In genomic region chr12:69890051-69890450, GRCm38 (mm10) we compare ENCODE assay signal across 7 mouse cellular contexts. TPM values are rescaled to one million over a fixed set of nuclear protein-coding genes. Genes with fewer than 3 reads are reported as not detected.
DNase-seq lines count a peak whose midpoint lies in the region; ATAC-seq and TF ChIP-seq lines count a peak whose summit lies in the region.

No protein-coding gene starts in this region.

- 45% methylated on average over 6 of the region's 6 CpGs for WGBS in lung, postnatal 0 days
- 42% methylated on average over 6 of the region's 6 CpGs for WGBS in liver, embryonic 14.5 days (ENCODE audit: insufficient replicate concordance)
- WGBS in stomach, embryonic 16.5 days = 47% methylated on average over 6 of the region's 6 CpGs

- H3K27ac ChIP-seq in lung, postnatal 0 days (ENCODE audit: low read length) = peak overlapping the region; percentile 52
- H3K27ac ChIP-seq in liver, embryonic 14.5 days = no peak overlapping the region; the same call in 1 of the 2 replicates
- H3K27ac ChIP-seq in stomach, embryonic 16.5 days (ENCODE audit: low read length) = peak overlapping the region; percentile 39

- DNase-seq in lung, postnatal 0 days (ENCODE audit: low spot score) = peak; percentile 20
- no peak for DNase-seq in lung, postnatal 14 days
- no peak for DNase-seq in liver, embryonic 14.5 days (ENCODE audit: low read depth in 3 of 3, low spot score in 3 of 3)
- DNase-seq in natural killer cell, adult 2 months (ENCODE audit: low spot score in 2 of 2) = no peak
- DNase-seq in gastrocnemius, postnatal 25 days = no peak

- no peak overlapping the region for H3K9ac ChIP-seq in lung, postnatal 0 days (replicated peaks; ENCODE audit: low read depth)
- H3K9ac ChIP-seq in liver, embryonic 14.5 days (replicated peaks) = peak overlapping the region; percentile 98
- H3K9ac ChIP-seq in stomach, embryonic 16.5 days (ENCODE audit: low read length) = peak overlapping the region; percentile 53

- ATAC-seq in lung, postnatal 0 days = no peak
- peak; percentile 25 for ATAC-seq in granulocyte monocyte progenitor cell, adult 5-6 weeks (replicated peaks; ENCODE audit: poor library complexity, severe bottlenecking)
- ATAC-seq in liver, embryonic 14.5 days (ENCODE audit: insufficient read depth) = no peak
- ATAC-seq in stomach, embryonic 16.5 days (ENCODE audit: insufficient read depth, low FRiP score) = no peak

- H3K4me3 ChIP-seq in lung, postnatal 0 days (ENCODE audit: low read depth, low read length) = no peak overlapping the region
- H3K4me3 ChIP-seq in liver, embryonic 14.5 days (ENCODE audit: insufficient read depth in 1 of 2, low read depth in 2 of 2, low read length in 2 of 2) = peak overlapping the region; percentile 33 to 91
- peak overlapping the region; percentile 94; the same call in 1 of the 2 replicates for H3K4me3 ChIP-seq in stomach, embryonic 16.5 days (replicated peaks; ENCODE audit: low read length)

- H3K4me2 ChIP-seq in lung, postnatal 0 days (replicated peaks; ENCODE audit: low read depth, low read length) = peak overlapping the region; percentile 71
- H3K4me2 ChIP-seq in liver, embryonic 14.5 days (ENCODE audit: low read depth) = peak overlapping the region; percentile 82
- H3K4me2 ChIP-seq in stomach, embryonic 16.5 days (ENCODE audit: low read depth, low read length) = peak overlapping the region; percentile 82

- H3K4me1 ChIP-seq in lung, postnatal 0 days (ENCODE audit: insufficient read depth, low read depth, low read length) = peaks cover 5% of the 10 kb centered on the region; the same call in 1 of the 2 replicates
- peaks cover 14 to 23% of the 10 kb centered on the region in 2 experiments for H3K4me1 ChIP-seq in liver, embryonic 14.5 days (replicated peaks; ENCODE audit: control insufficient read depth in 2 of 2, insufficient read depth in 2 of 2, low read length in 1 of 2)
- peaks cover 26% of the 10 kb centered on the region for H3K4me1 ChIP-seq in stomach, embryonic 16.5 days (ENCODE audit: control insufficient read depth, insufficient read depth, low read length)

- TF ChIP-seq EP300 in lung, postnatal 0 days (IDR thresholded peaks at IDR 0.05) = no peak
- TF ChIP-seq EP300 in liver, embryonic 14.5 days (IDR thresholded peaks at IDR 0.05; ENCODE audit: low read depth) = no peak

- no peak for TF ChIP-seq CTCF in lung, postnatal 0 days (IDR thresholded peaks at IDR 0.05)
- no peak for TF ChIP-seq CTCF in liver, embryonic 14.5 days (IDR thresholded peaks at IDR 0.05; ENCODE audit: low read depth)

- no peaks in the 10 kb centered on the region for H3K27me3 ChIP-seq in lung, postnatal 0 days (replicated peaks; ENCODE audit: insufficient read depth, low read length)
- H3K27me3 ChIP-seq in liver, embryonic 14.5 days (ENCODE audit: control insufficient read depth, insufficient read depth, low read length) = no peaks in the 10 kb centered on the region
- H3K27me3 ChIP-seq in stomach, embryonic 16.5 days (ENCODE audit: control insufficient read depth, insufficient read depth, low read length) = no peaks in the 10 kb centered on the region

- H3K9me3 ChIP-seq in lung, postnatal 0 days (ENCODE audit: low read length) = no peaks in the 10 kb centered on the region
- no peaks in the 10 kb centered on the region for H3K9me3 ChIP-seq in liver, embryonic 14.5 days (ENCODE audit: control insufficient read depth, low read length)
- no peaks in the 10 kb centered on the region for H3K9me3 ChIP-seq in stomach, embryonic 16.5 days (replicated peaks; ENCODE audit: control insufficient read depth, low read length)

- H3K36me3 ChIP-seq in lung, postnatal 0 days (ENCODE audit: insufficient read depth, low read length) = no peaks in the 10 kb centered on the region
- H3K36me3 ChIP-seq in liver, embryonic 14.5 days (replicated peaks; ENCODE audit: control insufficient read depth, insufficient read depth, low read depth) = peaks cover 6% of the 10 kb centered on the region
- no peaks in the 10 kb centered on the region for H3K36me3 ChIP-seq in stomach, embryonic 16.5 days (ENCODE audit: control insufficient read depth, insufficient read depth, low read length)

RNA-seq across cellular contexts. Expression of gene Atl1, which starts 2.4 kb away (rescaled TPM):
- 2.9 and 4.8 TPM in 2 replicates for polyA plus RNA-seq in lung, postnatal 0 days (2015; fragmentation: Nextera tagmentation; extraction: Ambion mirVana)
- 0.11 TPM in 1 of 2 replicates, not detected in the other for total RNA-seq in granulocyte monocyte progenitor cell, adult 5-6 weeks (2014; fragmentation: Nextera tagmentation)
- 1.4 and 4.5 TPM in 2 replicates for total RNA-seq in granulocyte monocyte progenitor cell, adult 5-6 weeks (2017)
- polyA plus RNA-seq in liver, embryonic 14.5 days (2012; rRNA removed) = 0.43 and 0.73 TPM in 2 replicates
- polyA plus RNA-seq in liver, embryonic 14.5 days (2014; fragmentation: Nextera tagmentation; extraction: Ambion mirVana) = 1.1 and 2.1 TPM in 2 replicates
- 4.5 and 7.2 TPM in 2 replicates for polyA plus RNA-seq in stomach, embryonic 16.5 days (2015; fragmentation: Nextera tagmentation; extraction: Ambion mirVana)
- total RNA-seq in gastrocnemius, postnatal 25 days (2021) = 1 to 10 TPM; 1.7 to 2.4 TPM

RNA-seq across cellular contexts. Expression of gene Map4k5, which starts 2.9 kb away (rescaled TPM):
- 20.6 and 22.9 TPM in 2 replicates for polyA plus RNA-seq in lung, postnatal 0 days (2015; fragmentation: Nextera tagmentation; extraction: Ambion mirVana)
- total RNA-seq in granulocyte monocyte progenitor cell, adult 5-6 weeks (2014; fragmentation: Nextera tagmentation) = 14.8 and 18.8 TPM in 2 replicates
- 16.4 and 24.1 TPM in 2 replicates for total RNA-seq in granulocyte monocyte progenitor cell, adult 5-6 weeks (2017)
- polyA plus RNA-seq in liver, embryonic 14.5 days (2012; rRNA removed) = 9.8 and 13.6 TPM in 2 replicates
- polyA plus RNA-seq in liver, embryonic 14.5 days (2014; fragmentation: Nextera tagmentation; extraction: Ambion mirVana) = 26.9 and 30.7 TPM in 2 replicates
- polyA plus RNA-seq in stomach, embryonic 16.5 days (2015; fragmentation: Nextera tagmentation; extraction: Ambion mirVana) = 19.1 and 24.3 TPM in 2 replicates
- 10 to 100 TPM; 19.2 to 20.4 TPM for total RNA-seq in gastrocnemius, postnatal 25 days (2021)
